Mouse (Mus musculus): ENCODE measurements around the gene Dclk2. TPM values are rescaled to one million over a fixed set of nuclear protein-coding genes. Genes with fewer than 3 reads are reported as not detected.

The Dclk2 gene
- polyA plus RNA-seq, 1 experiment = 20.7 TPM

- no peaks in the 10 kb centered on the region for H3K36me3 ChIP-seq (ENCODE audit: control insufficient read depth, insufficient read depth, low read length, poor library complexity, severe bottlenecking)
- no peaks in the 10 kb centered on the region for H3K27me3 ChIP-seq (ENCODE audit: control insufficient read depth, insufficient read depth, low read length, poor library complexity, severe bottlenecking)
- no peak overlapping the region for H3K9ac ChIP-seq (ENCODE audit: low read depth, poor library complexity, severe bottlenecking)
- TF ChIP-seq CTCF (IDR thresholded peaks at IDR 0.05; ENCODE audit: low read depth, low read length) = no peak
- TF ChIP-seq EP300 (IDR thresholded peaks at IDR 0.05; ENCODE audit: insufficient read depth, low read depth, low read length) = no peak
- no peak for TF ChIP-seq POLR2A (IDR thresholded peaks at IDR 0.05; ENCODE audit: insufficient read depth, low read length)
- no peak overlapping the region for H3K27ac ChIP-seq (ENCODE audit: insufficient read depth, low read length)
- no peak overlapping the region for H3K4me3 ChIP-seq (ENCODE audit: low read depth, low read length)
- H3K9me3 ChIP-seq (replicated peaks; ENCODE audit: control insufficient read depth, insufficient read depth, low read length, poor library complexity, severe bottlenecking) = no peaks in the 10 kb centered on the region
- H3K4me1 ChIP-seq (ENCODE audit: control insufficient read depth, insufficient read depth, low read length) = peaks cover 5% of the 10 kb centered on the region
Measured at GRCm38 (mm10) chr3:86858699-86859098, 62.0 kb downstream of the Dclk2 start.

DNA sequence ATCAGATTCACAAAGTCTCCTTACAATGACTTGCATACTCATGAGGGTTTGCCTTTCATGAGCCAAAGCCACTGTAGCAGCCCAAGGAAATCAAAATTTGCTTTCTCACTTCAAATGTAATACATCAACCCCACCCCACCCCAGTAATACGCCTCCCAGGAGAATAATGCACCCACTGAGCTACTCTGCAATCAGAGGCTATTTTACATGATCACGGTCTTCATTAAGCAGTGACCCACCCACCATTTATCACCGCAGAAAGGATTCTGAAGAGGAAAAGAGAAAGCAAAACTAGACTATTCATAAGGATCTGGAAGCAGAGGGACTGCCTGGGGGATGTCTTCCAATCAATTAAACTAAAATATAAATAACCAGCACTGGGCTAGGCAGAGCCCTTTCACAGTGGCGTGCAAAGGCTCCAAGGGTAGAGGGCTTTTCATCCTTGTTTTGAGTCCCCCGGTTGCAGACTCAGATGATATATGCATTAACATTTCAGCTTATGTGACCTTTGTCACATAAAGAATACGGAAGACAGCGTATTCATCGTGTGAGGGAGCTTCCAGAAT is 62.7 kb downstream of the Dclk2 start:
- H3K4me1 ChIP-seq (ENCODE audit: control insufficient read depth, insufficient read depth, low read length) = peaks cover 5% of the 10 kb centered on the region
- no peak overlapping the region for H3K4me3 ChIP-seq (ENCODE audit: low read depth, low read length)
- H3K9me3 ChIP-seq (replicated peaks; ENCODE audit: control insufficient read depth, insufficient read depth, low read length, poor library complexity, severe bottlenecking) = no peaks in the 10 kb centered on the region

DNA sequence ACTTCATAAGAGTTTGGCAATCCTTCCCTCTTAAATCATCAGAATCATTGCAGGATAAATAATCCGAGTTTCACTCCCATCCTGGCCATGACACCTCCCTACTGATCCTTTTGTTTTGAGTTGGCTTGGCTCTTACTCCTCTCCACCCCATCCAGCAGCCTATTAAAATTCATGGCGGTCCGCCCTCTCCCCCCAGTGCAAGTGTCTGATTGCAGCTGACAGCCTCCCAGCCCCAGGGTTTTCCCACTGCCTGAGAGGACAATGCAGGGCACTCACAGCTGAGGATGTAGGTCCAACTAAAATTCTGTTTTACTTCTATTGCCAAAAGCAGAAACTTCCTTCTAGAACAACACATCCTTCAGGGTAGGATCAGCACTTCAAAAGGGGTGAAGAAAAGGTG is 67.8 kb downstream of the Dclk2 start:
- no peaks in the 10 kb centered on the region for H3K36me3 ChIP-seq (ENCODE audit: control insufficient read depth, insufficient read depth, low read length, poor library complexity, severe bottlenecking)
- H3K9ac ChIP-seq (ENCODE audit: low read depth, poor library complexity, severe bottlenecking) = no peak overlapping the region
- H3K4me3 ChIP-seq (ENCODE audit: low read depth, low read length) = no peak overlapping the region
- H3K4me1 ChIP-seq (ENCODE audit: control insufficient read depth, insufficient read depth, low read length) = no peaks in the 10 kb centered on the region
- peak overlapping the region; percentile 55 for H3K27ac ChIP-seq (ENCODE audit: insufficient read depth, low read length)
- H3K9me3 ChIP-seq (replicated peaks; ENCODE audit: control insufficient read depth, insufficient read depth, low read length, poor library complexity, severe bottlenecking) = no peaks in the 10 kb centered on the region
- peak; percentile 69 for TF ChIP-seq EP300 (IDR thresholded peaks at IDR 0.05; ENCODE audit: insufficient read depth, low read depth, low read length)
- TF ChIP-seq POLR2A (IDR thresholded peaks at IDR 0.05; ENCODE audit: insufficient read depth, low read length) = no peak
- TF ChIP-seq CTCF (IDR thresholded peaks at IDR 0.05; ENCODE audit: low read depth, low read length) = no peak
- no peaks in the 10 kb centered on the region for H3K27me3 ChIP-seq (ENCODE audit: control insufficient read depth, insufficient read depth, low read length, poor library complexity, severe bottlenecking)

More for the DNA sequence above, 62.7 kb downstream of the Dclk2 start:
- Histone ChIP-seq H3K36me3 (ENCODE audit: control insufficient read depth, insufficient read depth, low read length, poor library complexity, severe bottlenecking) (no peaks in the 10 kb centered on the region), H3K27ac (ENCODE audit: insufficient read depth, low read length) (peak overlapping the region; percentile 54; the same call in 1 of the 2 replicates), H3K9ac (ENCODE audit: low read depth, poor library complexity, severe bottlenecking) (no peak overlapping the region), H3K27me3 (ENCODE audit: control insufficient read depth, insufficient read depth, low read length, poor library complexity, severe bottlenecking) (no peaks in the 10 kb centered on the region)
- no peak for TF ChIP-seq POLR2A (IDR thresholded peaks at IDR 0.05; ENCODE audit: insufficient read depth, low read length)
- TF ChIP-seq CTCF (IDR thresholded peaks at IDR 0.05; ENCODE audit: low read depth, low read length) = no peak
- TF ChIP-seq EP300 (IDR thresholded peaks at IDR 0.05; ENCODE audit: insufficient read depth, low read depth, low read length) = no peak

DNA sequence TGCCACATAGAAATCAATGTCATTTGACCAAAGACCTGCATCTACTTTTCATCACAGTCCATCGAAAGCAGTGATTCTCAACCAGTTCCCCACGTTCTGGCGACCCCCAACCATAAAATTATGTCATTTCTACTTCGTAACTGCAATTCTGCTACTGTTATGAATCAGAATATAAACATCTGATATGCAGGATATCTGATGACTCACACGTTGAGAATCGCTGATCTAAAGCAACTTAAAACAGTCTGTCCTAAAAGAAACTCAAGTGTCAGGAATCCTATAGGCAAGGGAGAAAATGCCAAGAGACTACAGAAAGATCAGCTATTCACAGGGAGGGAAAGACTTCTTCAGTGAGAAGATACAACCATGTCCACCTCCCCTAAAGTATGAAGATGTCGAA is 69.5 kb downstream of the Dclk2 start:
- Histone ChIP-seq H3K36me3 (ENCODE audit: control insufficient read depth, insufficient read depth, low read length, poor library complexity, severe bottlenecking) (no peaks in the 10 kb centered on the region), H3K9me3 (replicated peaks; ENCODE audit: control insufficient read depth, insufficient read depth, low read length, poor library complexity, severe bottlenecking) (no peaks in the 10 kb centered on the region), H3K4me3 (ENCODE audit: low read depth, low read length) (no peak overlapping the region), H3K27me3 (ENCODE audit: control insufficient read depth, insufficient read depth, low read length, poor library complexity, severe bottlenecking) (no peaks in the 10 kb centered on the region), H3K4me1 (ENCODE audit: control insufficient read depth, insufficient read depth, low read length) (no peaks in the 10 kb centered on the region), H3K9ac (ENCODE audit: low read depth, poor library complexity, severe bottlenecking) (no peak overlapping the region), H3K27ac (ENCODE audit: insufficient read depth, low read length) (no peak overlapping the region)
- no peak for TF ChIP-seq EP300 (IDR thresholded peaks at IDR 0.05; ENCODE audit: insufficient read depth, low read depth, low read length)
- no peak for TF ChIP-seq CTCF (IDR thresholded peaks at IDR 0.05; ENCODE audit: low read depth, low read length)
- TF ChIP-seq POLR2A (IDR thresholded peaks at IDR 0.05; ENCODE audit: insufficient read depth, low read length) = no peak

- Histone ChIP-seq H3K4me1 (ENCODE audit: control insufficient read depth, insufficient read depth, low read length) (no peaks in the 10 kb centered on the region), H3K4me3 (ENCODE audit: low read depth, low read length) (no peak overlapping the region), H3K36me3 (ENCODE audit: control insufficient read depth, insufficient read depth, low read length, poor library complexity, severe bottlenecking) (no peaks in the 10 kb centered on the region), H3K27me3 (ENCODE audit: control insufficient read depth, insufficient read depth, low read length, poor library complexity, severe bottlenecking) (no peaks in the 10 kb centered on the region), H3K27ac (ENCODE audit: insufficient read depth, low read length) (peak overlapping the region; percentile 16; the same call in 1 of the 2 replicates), H3K9me3 (replicated peaks; ENCODE audit: control insufficient read depth, insufficient read depth, low read length, poor library complexity, severe bottlenecking) (no peaks in the 10 kb centered on the region), H3K9ac (ENCODE audit: low read depth, poor library complexity, severe bottlenecking) (no peak overlapping the region)
- no peak for TF ChIP-seq EP300 (IDR thresholded peaks at IDR 0.05; ENCODE audit: insufficient read depth, low read depth, low read length)
- no peak for TF ChIP-seq CTCF (IDR thresholded peaks at IDR 0.05; ENCODE audit: low read depth, low read length)
- TF ChIP-seq POLR2A (IDR thresholded peaks at IDR 0.05; ENCODE audit: insufficient read depth, low read length) = no peak
Measured at GRCm38 (mm10) chr3:86850394-86851030, 70.1 kb downstream of the Dclk2 start.

GRCm38 (mm10) chr3:86849337-86849736 is 71.3 kb downstream of the Dclk2 start:
- no peak overlapping the region for H3K9ac ChIP-seq (ENCODE audit: low read depth, poor library complexity, severe bottlenecking)
- H3K36me3 ChIP-seq (ENCODE audit: control insufficient read depth, insufficient read depth, low read length, poor library complexity, severe bottlenecking) = no peaks in the 10 kb centered on the region
- TF ChIP-seq EP300 (IDR thresholded peaks at IDR 0.05; ENCODE audit: insufficient read depth, low read depth, low read length) (no peak), CTCF (IDR thresholded peaks at IDR 0.05; ENCODE audit: low read depth, low read length) (no peak), POLR2A (IDR thresholded peaks at IDR 0.05; ENCODE audit: insufficient read depth, low read length) (no peak)
- H3K27ac ChIP-seq (ENCODE audit: insufficient read depth, low read length) = no peak overlapping the region
- no peaks in the 10 kb centered on the region for H3K27me3 ChIP-seq (ENCODE audit: control insufficient read depth, insufficient read depth, low read length, poor library complexity, severe bottlenecking)
- no peak overlapping the region for H3K4me3 ChIP-seq (ENCODE audit: low read depth, low read length)
- no peaks in the 10 kb centered on the region for H3K9me3 ChIP-seq (replicated peaks; ENCODE audit: control insufficient read depth, insufficient read depth, low read length, poor library complexity, severe bottlenecking)
- no peaks in the 10 kb centered on the region for H3K4me1 ChIP-seq (ENCODE audit: control insufficient read depth, insufficient read depth, low read length)
